Mouse (Mus musculus): Measurements from ENCODE around the gene Pigk. TPM values are rescaled to one million over a fixed set of nuclear protein-coding genes. Genes with fewer than 3 reads are reported as not detected.
"Not testable (repeated sequence)": the region's sequence is repeated elsewhere in the genome, so short reads cannot be mapped to it uniquely, and the experiment has no call there.

Gene Pigk
- polyA plus RNA-seq, 1 experiment from 2014 or later: 36.3 TPM

DNA sequence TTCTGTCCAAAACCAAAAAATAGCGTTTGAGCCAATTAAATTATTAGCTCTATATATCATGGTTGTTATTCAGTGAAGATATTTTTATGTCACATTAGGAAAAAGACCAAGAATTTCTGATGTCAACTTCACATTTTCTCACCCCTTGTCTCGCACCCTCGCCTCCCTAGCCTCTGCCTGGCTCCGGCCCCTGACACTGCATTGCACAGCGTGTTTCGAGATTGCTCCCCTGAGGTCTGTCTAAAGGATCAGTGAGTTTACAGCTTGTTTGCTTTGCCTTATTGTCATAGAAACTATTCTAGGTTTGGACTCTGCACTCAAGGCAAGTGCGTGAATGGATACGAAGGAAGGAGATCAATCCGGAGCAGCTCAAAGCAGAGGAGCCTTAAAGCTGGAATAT is 24.8 kb upstream of the Pigk start:
- 89% methylated on average over 9 of the region's 9 CpGs for WGBS
- ATAC-seq (replicated peaks; ENCODE audit: low FRiP score) (no peak), DNase-seq (ENCODE audit: low spot score) (no peak)
- Histone ChIP-seq H3K4me2 (ENCODE audit: low read depth, low read length, severe bottlenecking) (no peak overlapping the region), H3K9ac (ENCODE audit: low read length) (no peak overlapping the region), H3K27ac (ENCODE audit: low read depth, low read length) (no peak overlapping the region), H3K36me3 (ENCODE audit: control insufficient read depth, insufficient read depth, low read length) (no peaks in the 10 kb centered on the region), H3K27me3 (ENCODE audit: control insufficient read depth, insufficient read depth, low read length) (no peaks in the 10 kb centered on the region), H3K4me1 (replicated peaks; ENCODE audit: control insufficient read depth, insufficient read depth, low read length) (no peaks in the 10 kb centered on the region), H3K4me3 (ENCODE audit: low read depth, low read length) (no peak overlapping the region), H3K9me3 (ENCODE audit: control insufficient read depth, low read length) (no peaks in the 10 kb centered on the region)

- no peak for DNase-seq (ENCODE audit: low spot score)
- WGBS: 91% methylated on average over 3 of the region's 3 CpGs
- no peaks in the 10 kb centered on the region for H3K27me3 ChIP-seq (ENCODE audit: control insufficient read depth, insufficient read depth, low read length)
- no peak overlapping the region for H3K4me2 ChIP-seq (ENCODE audit: low read depth, low read length, severe bottlenecking)
- no peaks in the 10 kb centered on the region for H3K4me1 ChIP-seq (replicated peaks; ENCODE audit: control insufficient read depth, insufficient read depth, low read length)
- no peaks in the 10 kb centered on the region for H3K36me3 ChIP-seq (ENCODE audit: control insufficient read depth, insufficient read depth, low read length)
- no peak overlapping the region for H3K9ac ChIP-seq (ENCODE audit: low read length)
- H3K4me3 ChIP-seq (ENCODE audit: low read depth, low read length): no peak overlapping the region
- H3K27ac ChIP-seq (ENCODE audit: low read depth, low read length): no peak overlapping the region
- H3K9me3 ChIP-seq (ENCODE audit: control insufficient read depth, low read length): no peaks in the 10 kb centered on the region
- ATAC-seq (replicated peaks; ENCODE audit: low FRiP score): no peak
Observed at GRCm38 (mm10) chr3:152694950-152695349, 18.9 kb upstream of the Pigk start.

DNA sequence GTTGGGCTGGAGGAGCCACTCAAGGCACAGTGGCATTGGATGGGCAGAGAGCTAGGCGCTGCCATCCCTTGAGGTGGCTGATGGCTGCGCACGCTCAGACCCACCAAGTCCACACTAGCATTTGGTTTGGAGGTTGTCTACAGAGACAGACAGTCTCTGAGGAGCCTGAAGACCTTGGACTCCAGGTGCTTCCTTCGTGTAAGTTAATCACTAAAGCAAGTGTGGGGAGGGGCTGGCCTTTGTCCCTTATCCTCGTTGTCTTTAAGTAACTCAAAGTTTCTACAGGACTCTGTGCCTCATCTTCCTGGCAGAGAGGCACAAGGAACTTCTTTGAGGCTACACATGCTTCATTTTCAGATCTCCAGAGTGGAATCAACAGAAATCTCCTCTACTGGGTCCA is 15.9 kb upstream of the Pigk start:
- Histone ChIP-seq H3K27me3 (ENCODE audit: control insufficient read depth, insufficient read depth, low read length) (no peaks in the 10 kb centered on the region), H3K4me2 (ENCODE audit: low read depth, low read length, severe bottlenecking) (no peak overlapping the region), H3K36me3 (ENCODE audit: control insufficient read depth, insufficient read depth, low read length) (no peaks in the 10 kb centered on the region), H3K4me3 (ENCODE audit: low read depth, low read length) (no peak overlapping the region), H3K9me3 (ENCODE audit: control insufficient read depth, low read length) (no peaks in the 10 kb centered on the region), H3K4me1 (replicated peaks; ENCODE audit: control insufficient read depth, insufficient read depth, low read length) (no peaks in the 10 kb centered on the region), H3K9ac (ENCODE audit: low read length) (no peak overlapping the region), H3K27ac (ENCODE audit: low read depth, low read length) (no peak overlapping the region)
- ATAC-seq (replicated peaks; ENCODE audit: low FRiP score): no peak
- WGBS: 82% methylated on average over 5 of the region's 5 CpGs
- DNase-seq (ENCODE audit: low spot score): no peak

- no peak for DNase-seq (ENCODE audit: low spot score)
- no peaks in the 10 kb centered on the region for H3K36me3 ChIP-seq (ENCODE audit: control insufficient read depth, insufficient read depth, low read length)
- WGBS: 78% methylated on average over 8 of the region's 8 CpGs
- no peaks in the 10 kb centered on the region for H3K9me3 ChIP-seq (ENCODE audit: control insufficient read depth, low read length)
- no peaks in the 10 kb centered on the region for H3K4me1 ChIP-seq (replicated peaks; ENCODE audit: control insufficient read depth, insufficient read depth, low read length)
- no peaks in the 10 kb centered on the region for H3K27me3 ChIP-seq (ENCODE audit: control insufficient read depth, insufficient read depth, low read length)
- no peak overlapping the region for H3K9ac ChIP-seq (ENCODE audit: low read length)
- no peak overlapping the region for H3K27ac ChIP-seq (ENCODE audit: low read depth, low read length)
- no peak for ATAC-seq (replicated peaks; ENCODE audit: low FRiP score)
- no peak overlapping the region for H3K4me2 ChIP-seq (ENCODE audit: low read depth, low read length, severe bottlenecking)
- H3K4me3 ChIP-seq (ENCODE audit: low read depth, low read length): no peak overlapping the region
Observed at GRCm38 (mm10) chr3:152699261-152699660, 14.6 kb upstream of the Pigk start.

GRCm38 (mm10) chr3:152701536-152701935 is 12.4 kb upstream of the Pigk start:
- WGBS: 93% methylated on average over 8 of the region's 8 CpGs
- not testable (repeated sequence) for H3K4me2 ChIP-seq (ENCODE audit: low read depth, low read length, severe bottlenecking); ATAC-seq (replicated peaks; ENCODE audit: low FRiP score); H3K27ac ChIP-seq (ENCODE audit: low read depth, low read length); H3K4me3 ChIP-seq (ENCODE audit: low read depth, low read length); DNase-seq (ENCODE audit: low spot score); H3K9me3 ChIP-seq (ENCODE audit: control insufficient read depth, low read length); H3K9ac ChIP-seq (ENCODE audit: low read length); H3K36me3 ChIP-seq (ENCODE audit: control insufficient read depth, insufficient read depth, low read length); H3K27me3 ChIP-seq (ENCODE audit: control insufficient read depth, insufficient read depth, low read length); H3K4me1 ChIP-seq (replicated peaks; ENCODE audit: control insufficient read depth, insufficient read depth, low read length)

DNA sequence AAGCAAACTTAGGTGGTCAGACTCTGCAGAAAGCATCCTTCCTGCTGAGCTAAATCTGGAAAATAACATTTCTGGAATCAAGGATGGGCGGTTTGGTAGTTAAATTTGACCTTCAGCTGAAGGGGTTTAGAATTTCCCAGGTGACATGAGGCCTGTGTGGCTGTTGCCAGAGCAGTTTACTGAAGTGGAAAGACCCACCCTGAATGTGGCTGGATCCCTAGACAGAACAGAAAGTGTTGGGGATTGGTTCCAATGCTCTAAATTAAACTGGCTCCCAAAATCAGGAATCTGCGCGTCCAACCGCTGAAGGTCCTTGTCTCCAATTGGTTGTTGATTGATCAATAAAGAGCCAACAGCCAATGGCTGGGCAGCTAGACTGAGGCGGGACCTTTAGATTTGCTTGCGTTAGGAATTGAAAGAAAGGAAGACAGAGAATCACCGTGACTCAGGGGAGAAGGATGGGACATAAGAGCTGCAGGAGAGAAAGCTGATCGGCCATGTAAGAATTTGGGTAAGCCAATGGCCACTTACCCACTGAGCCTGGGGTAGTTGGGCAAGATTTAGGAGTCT is 11.5 kb upstream of the Pigk start:
- DNase-seq (ENCODE audit: low spot score): no peak
- H3K27ac ChIP-seq (ENCODE audit: low read depth, low read length): no peak overlapping the region
- WGBS: 49% methylated on average over 8 of the region's 8 CpGs
- no peaks in the 10 kb centered on the region for H3K4me1 ChIP-seq (replicated peaks; ENCODE audit: control insufficient read depth, insufficient read depth, low read length)
- H3K4me2 ChIP-seq (ENCODE audit: low read depth, low read length, severe bottlenecking): peak overlapping the region; percentile 18; the same call in 1 of the 2 replicates
- no peaks in the 10 kb centered on the region for H3K36me3 ChIP-seq (ENCODE audit: control insufficient read depth, insufficient read depth, low read length)
- no peaks in the 10 kb centered on the region for H3K9me3 ChIP-seq (ENCODE audit: control insufficient read depth, low read length)
- ATAC-seq (replicated peaks; ENCODE audit: low FRiP score): no peak; the same call in 1 of the 2 replicates
- H3K9ac ChIP-seq (ENCODE audit: low read length): no peak overlapping the region
- no peak overlapping the region for H3K4me3 ChIP-seq (ENCODE audit: low read depth, low read length)
- H3K27me3 ChIP-seq (ENCODE audit: control insufficient read depth, insufficient read depth, low read length): no peaks in the 10 kb centered on the region

GRCm38 (mm10) chr3:152705826-152706225 is 8.1 kb upstream of the Pigk start:
- no peak for DNase-seq (ENCODE audit: low spot score)
- Histone ChIP-seq H3K9me3 (ENCODE audit: control insufficient read depth, low read length) (no peaks in the 10 kb centered on the region), H3K36me3 (ENCODE audit: control insufficient read depth, insufficient read depth, low read length) (no peaks in the 10 kb centered on the region), H3K4me2 (ENCODE audit: low read depth, low read length, severe bottlenecking) (no peak overlapping the region), H3K4me3 (ENCODE audit: low read depth, low read length) (no peak overlapping the region), H3K9ac (ENCODE audit: low read length) (no peak overlapping the region), H3K4me1 (replicated peaks; ENCODE audit: control insufficient read depth, insufficient read depth, low read length) (no peaks in the 10 kb centered on the region), H3K27me3 (ENCODE audit: control insufficient read depth, insufficient read depth, low read length) (no peaks in the 10 kb centered on the region), H3K27ac (ENCODE audit: low read depth, low read length) (no peak overlapping the region)
- no peak for ATAC-seq (replicated peaks; ENCODE audit: low FRiP score)
- 80% methylated on average over 5 of the region's 5 CpGs for WGBS

GRCm38 (mm10) chr3:152706901-152707300 is 7.0 kb upstream of the Pigk start:
- no peak overlapping the region for H3K4me2 ChIP-seq (ENCODE audit: low read depth, low read length, severe bottlenecking)
- no peak for ATAC-seq (replicated peaks; ENCODE audit: low FRiP score)
- no peaks in the 10 kb centered on the region for H3K36me3 ChIP-seq (ENCODE audit: control insufficient read depth, insufficient read depth, low read length)
- 85% methylated on average over 2 of the region's 2 CpGs for WGBS
- no peaks in the 10 kb centered on the region for H3K9me3 ChIP-seq (ENCODE audit: control insufficient read depth, low read length)
- no peak overlapping the region for H3K4me3 ChIP-seq (ENCODE audit: low read depth, low read length)
- H3K9ac ChIP-seq (ENCODE audit: low read length): no peak overlapping the region
- H3K27me3 ChIP-seq (ENCODE audit: control insufficient read depth, insufficient read depth, low read length): no peaks in the 10 kb centered on the region
- H3K4me1 ChIP-seq (replicated peaks; ENCODE audit: control insufficient read depth, insufficient read depth, low read length): no peaks in the 10 kb centered on the region
- H3K27ac ChIP-seq (ENCODE audit: low read depth, low read length): no peak overlapping the region
- DNase-seq (ENCODE audit: low spot score): no peak

DNA sequence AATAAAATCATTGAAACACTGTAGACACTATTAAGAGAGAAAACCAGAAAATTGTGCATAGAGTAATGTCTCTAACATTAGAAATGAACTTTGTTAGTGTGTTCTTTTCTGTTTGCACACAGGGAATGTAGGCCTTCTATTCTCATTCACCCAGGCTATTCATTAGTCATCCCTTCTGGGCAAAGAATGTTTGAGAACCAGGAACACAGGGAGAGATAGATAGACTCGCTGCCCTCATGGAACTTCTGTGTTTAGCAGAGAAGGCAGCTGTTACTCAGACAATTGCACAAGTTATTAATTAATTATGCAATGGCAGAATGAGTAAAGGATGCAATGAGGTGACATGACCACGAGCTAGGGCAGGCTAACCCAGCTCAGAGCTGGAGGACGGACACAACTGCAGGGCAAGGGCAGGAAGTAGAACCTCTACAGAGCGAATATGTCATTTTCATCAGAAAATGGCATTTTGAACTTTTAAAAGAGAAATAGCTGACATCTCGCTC is 6.5 kb upstream of the Pigk start:
- DNase-seq (ENCODE audit: low spot score) (no peak), ATAC-seq (replicated peaks; ENCODE audit: low FRiP score) (no peak)
- Histone ChIP-seq H3K4me1 (replicated peaks; ENCODE audit: control insufficient read depth, insufficient read depth, low read length) (no peaks in the 10 kb centered on the region), H3K27me3 (ENCODE audit: control insufficient read depth, insufficient read depth, low read length) (no peaks in the 10 kb centered on the region), H3K27ac (ENCODE audit: low read depth, low read length) (no peak overlapping the region), H3K4me2 (ENCODE audit: low read depth, low read length, severe bottlenecking) (no peak overlapping the region), H3K36me3 (ENCODE audit: control insufficient read depth, insufficient read depth, low read length) (no peaks in the 10 kb centered on the region), H3K9me3 (ENCODE audit: control insufficient read depth, low read length) (no peaks in the 10 kb centered on the region), H3K4me3 (ENCODE audit: low read depth, low read length) (no peak overlapping the region), H3K9ac (ENCODE audit: low read length) (no peak overlapping the region)
- 90% methylated on average over 5 of the region's 5 CpGs for WGBS
